Mouse (Mus musculus): ENCODE measurements around the gene Gm3415.
"Not testable (repeated sequence)": the region's sequence is repeated elsewhere in the genome, so short reads cannot be mapped to it uniquely, and the experiment has no call there.

DNA sequence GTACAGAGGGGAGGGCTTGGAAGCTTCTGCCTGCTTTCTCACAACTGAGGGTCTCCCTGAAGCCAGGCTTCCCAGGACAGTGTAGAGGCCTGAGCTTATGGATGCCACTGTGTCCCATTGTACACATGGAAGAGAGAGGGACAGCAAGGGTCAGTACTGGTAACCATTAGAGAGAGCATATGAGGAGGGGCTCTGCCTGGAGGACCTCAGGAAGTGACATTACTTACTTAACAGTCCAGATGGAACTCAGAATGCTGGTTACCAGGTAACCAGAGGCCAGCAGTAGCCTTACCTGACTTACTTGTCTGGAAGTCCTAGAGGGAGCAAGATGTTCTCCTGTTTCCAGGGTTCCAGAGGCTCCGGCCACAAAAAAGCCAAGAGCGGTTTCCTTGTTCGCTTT, 30.4 kb upstream of the Gm3415 start, which contains the start of gene Gm3404:
- not testable (repeated sequence) for TF ChIP-seq CTCF (IDR thresholded peaks at IDR 0.05); POLR2A (IDR thresholded peaks at IDR 0.05; ENCODE audit: insufficient read depth, low read depth, low read length); EP300 (IDR thresholded peaks at IDR 0.05; ENCODE audit: insufficient read depth, low read depth, low read length)

Measured in heart, adult 2 months (tissue).